Mouse (Mus musculus): ENCODE measurements around the gene Tssc4.

GRCm38 (mm10) chr7:143119826-143120225 lies 50.8 kb downstream of the Tssc4 start:
- no peak for TF ChIP-seq CTCF (IDR thresholded peaks at IDR 0.05; ENCODE audit: low read depth, low read length)
- no peak for TF ChIP-seq POLR2A (IDR thresholded peaks at IDR 0.05; ENCODE audit: borderline replicate concordance, low read depth, low read length)

All from bone marrow macrophage, adult 2 months (primary cell).